Mouse (Mus musculus) 416B (cell line): Measurements from ENCODE around the gene Rpl11.

Source experiments
- DNase-seq: peaks from one replicate; pipeline ENCODE4 v3.0.0; 2011; ENCODE audit warnings: low read depth

Rpl11 gene

GRCm38 (mm10) chr4:136070592-136070991, 17.4 kb upstream of the Rpl11 start:
- DNase-seq, result no peak

GRCm38 (mm10) chr4:136069954-136070353, 16.7 kb upstream of the Rpl11 start:
- DNase-seq, result peak; percentile 80

- no peak for DNase-seq
These were observed 16.1 kb upstream of the Rpl11 start for GRCm38 (mm10) chr4:136069313-136069712.

DNA sequence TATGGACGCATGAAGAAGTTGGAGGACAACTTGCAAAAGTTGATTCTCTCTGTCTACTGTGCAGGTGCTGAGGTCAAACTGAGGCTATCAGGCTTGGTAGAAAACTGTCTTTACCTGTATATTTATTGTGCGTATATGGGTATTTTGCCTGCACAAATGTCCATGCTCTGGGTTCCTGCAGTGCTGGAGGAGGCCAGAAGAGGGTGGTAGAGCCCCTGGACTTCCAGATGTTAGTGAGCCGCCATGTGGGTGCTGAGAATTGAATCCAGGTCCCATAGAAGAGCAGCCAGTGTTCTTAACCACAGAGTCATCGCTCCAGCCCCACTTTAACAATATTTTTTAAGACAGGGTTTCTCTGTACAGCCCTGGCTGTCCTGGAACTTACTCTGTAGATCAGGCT, 9.9 kb upstream of the Rpl11 start:
- DNase-seq, result no peak

GRCm38 (mm10) chr4:136059800-136060488, 6.7 kb upstream of the Rpl11 start:
- DNase-seq, result peak; percentile 83

- no peak for DNase-seq
These were observed 4.7 kb upstream of the Rpl11 start for GRCm38 (mm10) chr4:136057916-136058315.

- DNase-seq, result no peak
These were observed 2.8 kb upstream of the Rpl11 start for GRCm38 (mm10) chr4:136056030-136056429.

DNA sequence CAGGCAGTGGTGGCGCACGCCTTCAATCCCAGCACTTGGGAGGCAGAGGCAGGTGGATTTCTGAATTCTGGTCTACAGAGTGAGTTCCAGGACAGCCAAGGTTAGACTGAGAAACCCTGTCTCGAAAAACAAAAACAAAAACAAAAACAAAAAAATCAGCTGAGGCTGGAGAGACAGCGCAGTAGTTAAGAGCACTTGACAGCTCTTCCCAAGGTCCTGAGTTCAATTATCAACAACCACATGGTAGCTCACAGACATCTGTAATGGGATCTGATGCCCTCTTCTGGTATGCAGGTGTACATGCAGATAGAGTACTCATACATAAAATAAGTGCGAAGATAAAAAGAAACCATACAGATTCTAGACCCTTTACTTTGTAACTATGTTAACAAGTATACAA, 615 bp upstream of the Rpl11 start:
- peak; percentile 74 for DNase-seq

- no peak for DNase-seq
These were observed 538 bp downstream of the Rpl11 start for GRCm38 (mm10) chr4:136052534-136053246.

DNA sequence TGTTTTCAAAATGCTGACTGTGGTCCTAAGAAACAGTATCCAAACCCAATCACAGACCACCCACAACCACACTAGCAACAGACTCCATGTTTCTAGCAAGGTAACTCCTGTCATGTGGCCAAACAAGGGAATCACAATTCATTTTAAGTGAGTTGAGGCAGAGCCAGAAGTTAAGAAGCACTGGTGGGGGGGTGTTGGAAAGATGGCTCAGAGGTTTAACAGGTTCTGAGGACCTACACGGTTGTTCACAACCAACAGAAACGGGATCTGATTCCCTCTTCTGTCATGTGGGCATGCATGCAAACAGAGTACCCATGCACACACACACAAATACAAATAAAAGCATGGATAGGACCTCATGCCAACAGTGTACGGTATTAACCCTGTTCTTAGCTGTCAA, 1.2 kb downstream of the Rpl11 start:
- peak; percentile 45 for DNase-seq

GRCm38 (mm10) chr4:136050226-136050625, 3.0 kb downstream of the Rpl11 start:
- DNase-seq, result no peak

GRCm38 (mm10) chr4:136048291-136049032, 4.8 kb downstream of the Rpl11 start:
- DNase-seq, result no peak

GRCm38 (mm10) chr4:136047626-136048025, 5.6 kb downstream of the Rpl11 start:
- DNase-seq, result peak; percentile 60

- DNase-seq, result no peak
These were observed 6.3 kb downstream of the Rpl11 start for GRCm38 (mm10) chr4:136046888-136047287.

GRCm38 (mm10) chr4:136045091-136045490, 8.1 kb downstream of the Rpl11 start:
- DNase-seq, result no peak

DNA sequence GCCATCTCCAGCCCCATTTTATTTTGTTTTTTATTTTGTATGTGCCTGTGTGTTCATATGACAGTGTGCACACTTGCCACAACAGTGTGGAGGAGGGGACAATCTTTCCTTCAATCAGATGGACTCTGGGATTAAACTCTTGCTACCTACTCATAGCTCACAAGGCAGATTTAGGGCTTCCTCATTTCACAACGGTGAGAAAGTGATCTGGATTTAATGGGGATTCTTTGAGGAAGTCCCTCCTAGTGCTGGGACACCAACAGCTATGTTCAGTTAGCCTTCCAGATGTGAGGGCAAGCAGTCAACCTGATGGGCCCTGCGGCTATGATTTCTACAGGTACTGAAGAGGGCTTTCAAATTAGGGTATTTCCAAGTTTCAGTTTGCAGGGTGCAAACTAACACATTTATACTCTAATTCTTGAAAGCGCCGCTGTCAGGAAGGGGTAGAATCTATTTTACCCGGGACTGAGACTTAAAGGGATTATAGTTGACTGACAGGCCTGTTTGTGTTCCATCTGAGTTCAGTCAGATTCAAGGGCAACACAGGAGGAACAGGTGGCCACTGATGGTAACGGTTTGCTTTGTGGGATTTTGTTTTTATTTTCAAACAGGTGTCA, 9.3 kb downstream of the Rpl11 start:
- no peak for DNase-seq

GRCm38 (mm10) chr4:136035078-136035477, 18.1 kb downstream of the Rpl11 start:
- DNase-seq, result peak; percentile 47

DNA sequence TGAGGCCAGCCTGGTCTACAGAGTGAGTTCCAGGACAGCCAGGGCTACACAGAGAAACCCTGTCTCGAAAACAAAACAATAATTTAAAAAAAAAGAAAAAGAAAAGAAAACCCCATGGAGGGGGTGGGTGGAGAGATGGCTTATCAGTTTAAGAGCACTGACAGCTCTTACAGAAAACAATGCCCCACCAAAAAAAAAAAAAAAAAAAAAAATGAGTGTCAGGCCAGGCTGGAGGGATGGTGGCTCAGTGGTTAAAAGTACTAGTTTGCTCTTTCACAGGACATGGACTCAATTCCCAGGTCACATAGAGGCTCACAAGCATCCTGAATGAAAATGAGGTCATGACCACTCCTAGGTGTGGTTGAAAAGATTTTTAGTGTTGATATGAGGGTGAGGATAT, 20.0 kb downstream of the Rpl11 start:
- DNase-seq, result peak; percentile 44

GRCm38 (mm10) chr4:136030968-136031909, 22.0 kb downstream of the Rpl11 start:
- DNase-seq, result peak; percentile 99

DNA sequence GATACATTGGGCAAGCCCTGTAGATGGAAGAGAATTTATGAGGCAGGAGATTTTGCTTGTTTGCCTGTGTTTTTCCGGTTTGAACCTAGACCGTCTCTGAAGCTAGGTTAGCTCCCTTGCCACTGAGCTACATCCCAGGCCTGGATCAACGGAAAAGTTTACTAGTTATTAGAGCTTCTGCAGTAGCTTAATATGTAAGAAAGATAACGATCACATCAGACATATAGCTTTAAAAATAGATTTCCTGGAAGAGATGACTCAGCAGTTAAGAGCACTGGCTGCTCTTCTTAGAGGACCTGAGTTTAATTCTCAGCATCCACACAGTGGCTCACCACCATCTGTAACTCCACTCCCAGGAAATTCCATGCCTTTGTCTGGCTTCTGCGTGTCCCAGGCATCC, 24.5 kb downstream of the Rpl11 start:
- peak; percentile 87 for DNase-seq

DNA sequence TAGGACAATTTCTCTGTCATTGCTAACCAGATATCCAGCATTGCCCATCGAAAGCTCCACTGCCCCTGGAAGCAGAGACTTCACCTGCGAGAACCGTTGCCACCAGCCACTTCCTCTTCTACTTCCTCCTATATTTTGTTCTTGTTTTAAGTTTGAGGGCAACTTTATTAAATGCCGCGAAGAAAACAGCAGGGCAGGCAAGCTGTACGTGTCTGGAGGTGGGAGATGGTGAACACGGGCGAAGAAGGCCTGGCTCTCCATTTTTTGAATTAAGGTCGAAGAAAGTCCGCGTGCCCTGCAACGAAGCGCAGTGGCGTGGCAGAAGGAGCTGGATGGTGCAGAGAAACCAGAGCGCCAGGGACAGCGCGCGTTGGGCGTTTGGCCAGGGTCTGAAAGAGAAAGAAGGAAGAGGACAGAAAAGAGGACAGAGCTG, 25.1 kb downstream of the Rpl11 start:
- no peak for DNase-seq
